11 mouse cellular contexts compared by ENCODE assay signal in genomic region chr13:36725881-36726280, GRCm38 (mm10). TPM values are rescaled to one million over a fixed set of nuclear protein-coding genes. Genes with fewer than 3 reads are reported as not detected.
DNase-seq lines count a peak whose midpoint lies in the region; ATAC-seq and TF ChIP-seq lines count a peak whose summit lies in the region.
"Had no signal": no experiment of that assay in that cellular context is flagged by ENCODE, and none has a peak within 500 bp of the region (broad histone marks: within the 10 kb centered on the region; RNA-seq: fewer than 3 reads in every experiment).

No protein-coding gene starts in this region.

- H3K27ac ChIP-seq in hindbrain, embryonic 15.5 days (replicated peaks), result peak overlapping the region; percentile 95
- H3K27ac ChIP-seq in midbrain, embryonic 15.5 days, result peak overlapping the region; percentile 96
- H3K27ac ChIP-seq in gastrocnemius, adult 2 months, result no peak overlapping the region
- H3K27ac ChIP-seq: embryonic facial prominence, embryonic 15.5 days had no signal

- peak overlapping the region; percentile 45; the same call in 1 of the 2 replicates for H3K9ac ChIP-seq in hindbrain, embryonic 15.5 days
- 0 out of 2 replicates have a peak overlapping the region, but pooled peaks have one; percentile 7 for H3K9ac ChIP-seq in midbrain, embryonic 15.5 days
- H3K9ac ChIP-seq: embryonic facial prominence, embryonic 15.5 days had no signal

- under 1% methylated on average over 8 of the region's 8 CpGs for WGBS in hindbrain, embryonic 15.5 days
- 1% methylated on average over 8 of the region's 8 CpGs for WGBS in midbrain, embryonic 15.5 days

- no peak for TF ChIP-seq CTCF in gastrocnemius, adult 2 months (IDR thresholded peaks at IDR 0.05)

- peak; percentile 65 for DNase-seq in cerebellum, adult 9-10 months
- peak; percentile 53 for DNase-seq in embryo, embryonic 10.5 days (ENCODE audit: low spot score)
- DNase-seq in gastrocnemius, postnatal 4 days (ENCODE audit: low spot score in 2 of 2), result no peak
- no peak for DNase-seq in thymus, postnatal 4 days
- no peak for DNase-seq in thymus, postnatal 36 days
- no peak for DNase-seq in gastrocnemius, adult 2 months
- DNase-seq: gastrocnemius, postnatal 14 days; heart, postnatal 36 days had no signal

- peak overlapping the region; percentile 72 for H3K4me2 ChIP-seq in hindbrain, embryonic 15.5 days
- peak overlapping the region; percentile 76 for H3K4me2 ChIP-seq in midbrain, embryonic 15.5 days

- intact Hi-C loops in gastrocnemius, adult 2 months (cut with DNase I), result no loop called here

- H3K4me3 ChIP-seq in hindbrain, embryonic 15.5 days, result peak overlapping the region; percentile 46; the same call in 1 of the 2 replicates
- H3K4me3 ChIP-seq in midbrain, embryonic 15.5 days, result peak overlapping the region; percentile 57
- no peak overlapping the region for H3K4me3 ChIP-seq in gastrocnemius, adult 2 months

- no peaks in the 10 kb centered on the region for H3K9me3 ChIP-seq in hindbrain, embryonic 15.5 days
- no peaks in the 10 kb centered on the region for H3K9me3 ChIP-seq in midbrain, embryonic 15.5 days
- H3K9me3 ChIP-seq: embryonic facial prominence, embryonic 15.5 days had no signal

- no peak for ATAC-seq in hindbrain, embryonic 15.5 days (ENCODE audit: low FRiP score, low read depth)
- no peak for ATAC-seq in midbrain, embryonic 15.5 days (replicated peaks)

- H3K36me3 ChIP-seq in hindbrain, embryonic 15.5 days, result no peaks in the 10 kb centered on the region
- H3K36me3 ChIP-seq in midbrain, embryonic 15.5 days (replicated peaks), result no peaks in the 10 kb centered on the region
- H3K36me3 ChIP-seq: embryonic facial prominence, embryonic 15.5 days had no signal

- peaks cover 42% of the 10 kb centered on the region for H3K27me3 ChIP-seq in hindbrain, embryonic 15.5 days
- H3K27me3 ChIP-seq in midbrain, embryonic 15.5 days (replicated peaks), result peaks cover 30% of the 10 kb centered on the region

- peaks cover 29% of the 10 kb centered on the region for H3K4me1 ChIP-seq in hindbrain, embryonic 15.5 days (replicated peaks)
- H3K4me1 ChIP-seq in midbrain, embryonic 15.5 days, result peaks cover 41% of the 10 kb centered on the region

RNA-seq across cellular contexts. Expression of gene Nrn1, which starts 9.1 kb away (rescaled TPM):
- polyA plus RNA-seq in hindbrain, embryonic 15.5 days (2015; fragmentation: Nextera tagmentation; extraction: Ambion mirVana), result 76.0 and 78.5 TPM in 2 replicates
- polyA plus RNA-seq in midbrain, embryonic 15.5 days (2015; fragmentation: Nextera tagmentation; extraction: Ambion mirVana), result 62.0 and 64.3 TPM in 2 replicates
- 1 to 10 TPM; 3.2 to 6.2 TPM for total RNA-seq in gastrocnemius, postnatal 4 days (2021)
- under 1 TPM; 0.92 to 0.98 TPM for total RNA-seq in gastrocnemius, adult 2 months (2021)

Comparison
In these comparisons a context has a peak if more than half of its experiments do, and no peak if none do; other contexts are left out.
1. DNase-seq: peak in cerebellum, adult 9-10 months (single experiment) and embryo, embryonic 10.5 days (single experiment); none in gastrocnemius, postnatal 4 days (0 of 2), thymus, postnatal 4 days (single experiment), thymus, postnatal 36 days (0 of 2) and gastrocnemius, adult 2 months (single experiment).